Mouse (Mus musculus): ENCODE results near the gene Hadh. TPM values are rescaled to one million over a fixed set of nuclear protein-coding genes. Genes with fewer than 3 reads are reported as not detected.

Gene Hadh
- total and polyA plus RNA-seq, 3 experiments = 42.3 to 73.4 (median 46.9) TPM

DNA sequence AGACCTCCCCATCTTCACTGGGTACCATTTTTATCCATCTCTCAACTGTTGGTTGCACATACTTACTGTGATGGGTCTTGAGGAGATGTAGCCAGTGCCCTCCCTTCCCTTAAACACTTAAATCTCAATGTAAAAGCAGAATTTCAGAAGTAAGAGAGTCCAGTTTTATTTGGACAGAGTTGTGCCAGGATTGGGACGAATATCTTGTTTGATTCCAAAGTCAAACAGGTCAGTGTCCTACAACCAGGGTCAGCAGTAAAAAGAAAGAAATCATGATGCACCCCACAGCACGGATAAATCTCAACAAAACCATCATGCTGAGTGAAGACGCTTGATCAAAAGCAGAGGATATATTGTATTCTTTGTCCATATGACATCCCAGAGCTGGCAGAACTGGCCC, 35.9 kb upstream of the Hadh start:
- Histone ChIP-seq H3K27me3 (replicated peaks) (no peaks in the 10 kb centered on the region), H3K9me3 (replicated peaks; ENCODE audit: low read length) (peaks cover 7% of the 10 kb centered on the region), H3K4me3 (replicated peaks in 1 of 3; ENCODE audit: low read depth in 2 of 3, low read length in 2 of 3, poor library complexity in 1 of 3) (no peak overlapping the region), H3K36me3 (replicated peaks in 1 of 2; ENCODE audit: control insufficient read depth in 1 of 2, insufficient read depth in 1 of 2, low read length in 1 of 2) (no peaks in the 10 kb centered on the region), H3K79me2 (replicated peaks; ENCODE audit: control insufficient read depth, extremely low read depth, insufficient read depth, poor library complexity, severe bottlenecking) (no peaks in the 10 kb centered on the region), H3K27ac (ENCODE audit: insufficient read depth, low read depth) (no peak overlapping the region), H3K9ac (ENCODE audit: insufficient read depth, low read depth) (no peak overlapping the region), H3K4me1 (ENCODE audit: control insufficient read depth in 1 of 2, insufficient read depth in 2 of 2) (peaks cover 0 to under 1% of the 10 kb centered on the region in 2 experiments; a peak in 1 of 4 replicates), H3K4me2 (ENCODE audit: insufficient read depth, low read depth, poor library complexity, severe bottlenecking) (no peak overlapping the region)
- in situ Hi-C loops (cut with MboI; ENCODE audit: low pct_ligation_motif_present, low pct_unique_long_range_greater_than_20kb, low sequenced_read_pairs) = no loop called here
- dilution Hi-C loops (cut with MboI; ENCODE audit: extremely low pct_ligation_motif_present, extremely low pct_unique_long_range_greater_than_20kb, low sequenced_read_pairs) = no loop called here
- TF ChIP-seq KAT2A (IDR thresholded peaks at IDR 0.05; ENCODE audit: insufficient replicate concordance, low read length) (no peak), MYC (IDR thresholded peaks at IDR 0.05; ENCODE audit: low read depth, low read length) (no peak), GABPA (IDR thresholded peaks at IDR 0.05; ENCODE audit: insufficient replicate concordance, low read depth, low read length) (no peak), EP300 (IDR thresholded peaks at IDR 0.05; ENCODE audit: low read length) (no peak), NELFE (IDR thresholded peaks at IDR 0.05; ENCODE audit: low read depth, low read length) (no peak)
- DNase-seq (ENCODE audit: extremely low read depth) = no peak

DNA sequence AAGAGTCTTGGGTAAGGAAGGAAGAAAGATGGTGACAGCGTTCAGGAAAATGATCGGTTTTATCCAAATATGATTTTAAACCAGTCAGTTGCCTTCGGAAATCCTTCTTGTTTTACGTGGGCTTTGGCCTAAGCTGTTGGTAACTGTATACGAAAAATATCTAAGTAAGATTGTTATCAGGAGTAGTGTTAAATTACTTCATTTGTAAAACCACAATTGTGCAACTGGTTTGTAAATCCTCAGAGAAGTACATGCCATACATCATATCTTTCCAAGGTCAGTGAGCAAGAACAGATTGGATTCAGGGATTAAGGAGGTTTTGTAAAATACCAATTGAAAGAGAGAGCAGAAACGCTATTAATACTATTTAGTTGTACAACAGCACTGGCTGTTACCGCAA, 34.4 kb upstream of the Hadh start:
- Histone ChIP-seq H3K9ac (ENCODE audit: insufficient read depth, low read depth) (no peak overlapping the region), H3K9me3 (replicated peaks; ENCODE audit: low read length) (peaks cover 7% of the 10 kb centered on the region), H3K79me2 (replicated peaks; ENCODE audit: control insufficient read depth, extremely low read depth, insufficient read depth, poor library complexity, severe bottlenecking) (no peaks in the 10 kb centered on the region), H3K27me3 (replicated peaks) (no peaks in the 10 kb centered on the region), H3K4me1 (ENCODE audit: control insufficient read depth in 1 of 2, insufficient read depth in 2 of 2) (peaks cover 4 to 9% of the 10 kb centered on the region in 2 experiments), H3K27ac (ENCODE audit: insufficient read depth, low read depth) (no peak overlapping the region), H3K36me3 (replicated peaks in 1 of 2; ENCODE audit: control insufficient read depth in 1 of 2, insufficient read depth in 1 of 2, low read length in 1 of 2) (no peaks in the 10 kb centered on the region), H3K4me3 (replicated peaks in 1 of 3; ENCODE audit: low read depth in 2 of 3, low read length in 2 of 3, poor library complexity in 1 of 3) (no peak overlapping the region), H3K4me2 (ENCODE audit: insufficient read depth, low read depth, poor library complexity, severe bottlenecking) (no peak overlapping the region)
- no peak for TF ChIP-seq CHD1 (IDR thresholded peaks at IDR 0.05; ENCODE audit: low read depth, low read length)
- no peak for TF ChIP-seq TCF12 (IDR thresholded peaks at IDR 0.05; ENCODE audit: low read depth, low read length)
- TF ChIP-seq POLR2A (IDR thresholded peaks at IDR 0.05; ENCODE audit: low read depth, low read length) = no peak
- TF ChIP-seq MXI1 (IDR thresholded peaks at IDR 0.05; ENCODE audit: low read depth, low read length) = no peak
- TF ChIP-seq KAT2A (IDR thresholded peaks at IDR 0.05; ENCODE audit: insufficient replicate concordance, low read length) = no peak
- no peak for TF ChIP-seq ZC3H11A (IDR thresholded peaks at IDR 0.05; ENCODE audit: low read depth, low read length)
- no peak for TF ChIP-seq MAFK (IDR thresholded peaks at IDR 0.05; ENCODE audit: insufficient replicate concordance, low read length)
- no peak for TF ChIP-seq UBTF (IDR thresholded peaks at IDR 0.05; ENCODE audit: low read depth, low read length)
- no peak for TF ChIP-seq NELFE (IDR thresholded peaks at IDR 0.05; ENCODE audit: low read depth, low read length)
- TF ChIP-seq MAZ (IDR thresholded peaks at IDR 0.05; ENCODE audit: low read depth, low read length) = no peak
- no peak for TF ChIP-seq TBP (conservative IDR thresholded peaks at IDR 0.05; ENCODE audit: low read depth, low read length)
- no peak for TF ChIP-seq E2F4 (IDR thresholded peaks at IDR 0.05; ENCODE audit: insufficient replicate concordance, low read depth, low read length)
- TF ChIP-seq ELF1 (IDR thresholded peaks at IDR 0.05; ENCODE audit: low read depth, low read length) = no peak
- no peak for TF ChIP-seq SMC3 (IDR thresholded peaks at IDR 0.05; ENCODE audit: low read depth, low read length)
- no peak for TF ChIP-seq BHLHE40 (IDR thresholded peaks at IDR 0.05; ENCODE audit: low read depth, low read length)
- dilution Hi-C loops (cut with MboI; ENCODE audit: extremely low pct_ligation_motif_present, extremely low pct_unique_long_range_greater_than_20kb, low sequenced_read_pairs) = no loop called here
- in situ Hi-C loops (cut with MboI; ENCODE audit: low pct_ligation_motif_present, low pct_unique_long_range_greater_than_20kb, low sequenced_read_pairs) = no loop called here
- DNase-seq (ENCODE audit: extremely low read depth) = no peak

Data from CH12.LX (cell line).